Mouse (Mus musculus) intestine, postnatal 0 days (tissue): ENCODE measurements at regions not wholly inside any gene's neighbourhood (a gene's known extent, or its start where the extent isn't known, plus 50 kb on each side); places are given as distances from the start of the nearest gene placed in this dataset.

Experiments
- ATAC-seq: fragments of 200-750 bp; cut with Nextera tagmentation; 2 replicates; pipeline ENCODE4 v1.8.0; 2017; ENCODE audit warnings: mild to moderate bottlenecking, moderate TSS enrichment, moderate library complexity
- H3K27ac ChIP-seq: fragments of 300-500 bp; sonication (generic); 2 replicates; pipeline ENCODE4 v1.5.1; 2014; ENCODE audit warnings: mild to moderate bottlenecking, low read depth, low read length, moderate library complexity
- H3K27me3 ChIP-seq: fragments of 300-500 bp; sonication (generic); replicated peaks from 2 replicates; pipeline ENCODE4 v1.6.1; 2014; ENCODE audit warnings: low read length, mixed read lengths; ENCODE audit not compliant: control insufficient read depth, insufficient read depth
- H3K36me3 ChIP-seq: fragments of 300-500 bp; sonication (generic); 2 replicates; pipeline ENCODE4 v1.6.1; 2014; ENCODE audit warnings: mild to moderate bottlenecking, moderate library complexity; ENCODE audit not compliant: control insufficient read depth, insufficient read depth
- H3K4me1 ChIP-seq: fragments of 300-500 bp; sonication (generic); replicated peaks from 2 replicates; pipeline ENCODE4 v1.6.1; 2014; ENCODE audit warnings: antibody characterized with exemption, low read length, mixed read lengths; ENCODE audit not compliant: control insufficient read depth, insufficient read depth
- H3K4me2 ChIP-seq: fragments of 300-500 bp; sonication (generic); replicated peaks from 2 replicates; pipeline ENCODE4 v1.6.1; 2014; ENCODE audit warnings: low read depth, mild to moderate bottlenecking, moderate library complexity
- H3K4me3 ChIP-seq: fragments of 300-500 bp; sonication (generic); 2 replicates; pipeline ENCODE4 v1.5.1; 2014; ENCODE audit warnings: low read depth, low read length
- H3K9ac ChIP-seq: fragments of 300-500 bp; sonication (generic); 2 replicates; pipeline ENCODE4 v1.6.1; 2014; ENCODE audit warnings: mild to moderate bottlenecking, low read depth, low read length
- H3K9me3 ChIP-seq: fragments of 300-500 bp; sonication (generic); 2 replicates; pipeline ENCODE4 v1.6.1; 2016; ENCODE audit warnings: mixed run types; ENCODE audit not compliant: control insufficient read depth
- CTCF ChIP-seq: sonication (generic); IDR thresholded peaks from 2 replicates; pipeline ENCODE4 v1.5.1; 2016; ENCODE audit warnings: low read depth, mild to moderate bottlenecking, control low read depth, antibody characterized with exemption, moderate library complexity
- WGBS: fragments of 180-500 bp; shearing (Covaris S2); extraction: QIAGEN DNeasy Blood & Tissue Kit; methylation state at CpG from one replicate; pipeline ENCODE4 v1.1.7; 2014; 5-methylcytosine and 5-hydroxymethylcytosine counted together

DNA sequence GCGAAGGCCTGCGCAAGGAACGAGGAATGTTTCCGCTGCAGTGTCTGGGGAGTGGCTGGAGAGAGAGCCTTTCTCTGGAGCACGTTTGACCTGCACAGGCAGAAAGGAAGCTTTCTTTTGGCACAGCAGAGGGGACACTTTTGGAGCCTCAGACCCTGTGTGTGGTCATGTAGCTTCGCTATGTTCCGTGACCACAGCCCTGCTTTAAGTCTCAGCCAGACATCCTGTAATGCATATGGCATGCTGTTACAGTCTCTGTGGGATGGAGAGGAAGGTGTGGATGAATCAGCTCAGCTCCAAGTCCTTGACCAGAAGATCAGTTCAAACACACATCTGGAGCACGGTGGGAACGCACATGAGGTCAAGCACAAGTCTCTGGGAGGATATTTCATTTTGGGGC, 107.3 kb upstream of the Tnp1 start:
- H3K27me3 ChIP-seq: no peaks in the 10 kb centered on the region
- no peak overlapping the region for H3K4me2 ChIP-seq
- no peaks in the 10 kb centered on the region for H3K9me3 ChIP-seq
- TF ChIP-seq CTCF: no peak
- H3K9ac ChIP-seq: no peak overlapping the region
- no peak overlapping the region for H3K27ac ChIP-seq
- no peak overlapping the region for H3K4me3 ChIP-seq
- 0 out of 2 replicates have a peak, but pooled peaks cover 2% of the 10 kb centered on the region for H3K4me1 ChIP-seq
- no peaks in the 10 kb centered on the region for H3K36me3 ChIP-seq
- whole genome bisulfite sequencing: 86% methylated on average over 9 of the region's 9 CpGs
- ATAC-seq: no peak

DNA sequence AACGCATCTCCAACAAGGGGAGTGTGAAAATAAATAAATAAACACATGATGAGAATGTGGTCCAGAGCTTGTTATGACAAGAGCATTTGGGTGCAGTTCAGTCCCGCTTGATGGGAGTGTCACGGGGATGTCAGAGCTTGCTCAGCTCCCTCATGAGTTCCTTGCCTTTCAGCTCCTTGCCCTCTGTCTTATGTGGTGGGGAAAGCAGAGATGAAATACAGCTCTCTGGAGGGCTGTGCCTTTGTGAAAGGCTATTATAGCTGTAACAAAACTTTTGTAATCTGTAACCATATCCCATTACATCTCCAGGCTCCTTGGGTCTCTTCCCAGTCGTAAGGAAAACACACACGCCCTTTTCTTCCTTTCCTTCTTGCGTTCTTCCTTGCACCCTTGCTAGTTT, 103.0 kb upstream of the Tnp1 start:
- no peak for ATAC-seq
- H3K4me2 ChIP-seq: no peak overlapping the region
- H3K9me3 ChIP-seq: no peaks in the 10 kb centered on the region
- no peaks in the 10 kb centered on the region for H3K36me3 ChIP-seq
- TF ChIP-seq CTCF: no peak
- WGBS: 71% methylated on average over 6 of the region's 6 CpGs
- H3K4me3 ChIP-seq: no peak overlapping the region
- H3K9ac ChIP-seq: no peak overlapping the region
- no peak overlapping the region for H3K27ac ChIP-seq
- H3K27me3 ChIP-seq: no peaks in the 10 kb centered on the region
- no peaks in the 10 kb centered on the region for H3K4me1 ChIP-seq

DNA sequence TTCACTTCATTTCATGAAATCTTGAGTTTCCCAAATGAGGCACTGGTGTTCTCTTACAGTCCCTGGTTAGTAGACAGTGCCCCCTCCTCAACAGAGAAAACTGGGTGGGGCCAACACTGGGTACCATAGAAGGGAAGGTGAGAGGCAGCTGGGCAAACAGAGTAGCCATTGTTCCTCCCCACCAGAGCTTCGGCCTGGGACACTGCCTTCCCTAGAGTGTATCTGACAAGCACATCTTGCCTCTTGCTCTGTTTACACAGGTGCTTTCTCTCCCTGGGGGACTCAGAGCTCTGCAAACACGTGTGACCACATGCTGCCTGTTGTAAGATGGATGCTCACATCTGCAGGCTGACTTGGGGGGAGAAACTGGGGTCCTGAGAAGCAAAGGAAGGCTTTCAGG, 100.8 kb upstream of the Tnp1 start:
- no peaks in the 10 kb centered on the region for H3K9me3 ChIP-seq
- no peak; the same call in 1 of the 2 replicates for ATAC-seq
- H3K9ac ChIP-seq: no peak overlapping the region
- no peak overlapping the region for H3K4me3 ChIP-seq
- H3K27me3 ChIP-seq: no peaks in the 10 kb centered on the region
- H3K4me2 ChIP-seq: no peak overlapping the region
- TF ChIP-seq CTCF: no peak
- no peaks in the 10 kb centered on the region for H3K36me3 ChIP-seq
- 12% methylated on average over 2 of the region's 2 CpGs for WGBS
- no peaks in the 10 kb centered on the region for H3K4me1 ChIP-seq
- no peak overlapping the region for H3K27ac ChIP-seq

DNA sequence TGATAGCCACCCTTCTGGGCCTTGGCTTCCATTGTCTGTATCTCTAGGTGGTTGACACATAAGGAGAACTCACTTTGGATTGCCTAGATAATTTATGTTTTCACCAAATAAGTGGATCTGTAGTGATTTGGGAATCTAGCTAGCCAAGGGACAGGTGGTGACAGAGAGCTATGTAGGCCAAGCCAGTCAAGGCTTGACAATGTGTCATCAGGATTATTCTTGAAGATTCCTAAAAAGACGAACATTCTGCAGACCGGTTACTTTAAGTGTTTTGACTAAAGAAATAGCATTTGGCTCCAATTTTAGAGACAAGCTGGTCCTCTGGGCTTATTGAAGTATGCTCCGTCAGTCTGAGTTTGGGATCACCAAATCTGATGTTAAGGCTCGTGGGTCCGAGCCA, 100.1 kb upstream of the Tnp1 start:
- Histone ChIP-seq H3K27me3 (no peaks in the 10 kb centered on the region), H3K9ac (no peak overlapping the region), H3K27ac (no peak overlapping the region), H3K9me3 (no peaks in the 10 kb centered on the region), H3K36me3 (no peaks in the 10 kb centered on the region), H3K4me3 (no peak overlapping the region), H3K4me1 (no peaks in the 10 kb centered on the region), H3K4me2 (no peak overlapping the region)
- WGBS: 92% methylated on average over 5 of the region's 5 CpGs
- no peak for ATAC-seq
- TF ChIP-seq CTCF: no peak

DNA sequence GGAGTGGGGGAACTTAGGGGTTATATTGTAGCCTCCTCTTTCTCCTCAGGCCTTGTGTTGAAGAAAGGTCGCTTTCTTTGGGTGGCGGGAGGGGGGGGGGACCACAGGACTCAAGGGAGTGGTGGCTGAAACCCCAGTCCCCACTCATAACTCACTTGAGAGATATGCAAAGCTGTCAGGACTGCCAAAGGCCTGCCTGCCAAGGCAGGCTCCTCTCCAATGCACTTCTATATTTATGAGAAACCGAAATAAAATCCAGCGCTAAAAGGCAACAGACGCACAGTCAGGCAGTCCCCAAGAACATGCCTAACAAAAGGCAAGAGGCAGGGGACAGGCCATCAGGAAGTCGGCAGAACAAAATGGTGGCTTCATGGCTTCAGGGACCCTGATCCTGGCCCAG, 97.4 kb upstream of the Tnp1 start:
- no peak overlapping the region for H3K27ac ChIP-seq
- H3K36me3 ChIP-seq: no peaks in the 10 kb centered on the region
- TF ChIP-seq CTCF: no peak
- H3K9ac ChIP-seq: no peak overlapping the region
- no peak overlapping the region for H3K4me2 ChIP-seq
- no peaks in the 10 kb centered on the region for H3K27me3 ChIP-seq
- WGBS: 76% methylated on average over 6 of the region's 6 CpGs
- no peaks in the 10 kb centered on the region for H3K9me3 ChIP-seq
- no peak for ATAC-seq
- H3K4me1 ChIP-seq: no peaks in the 10 kb centered on the region
- H3K4me3 ChIP-seq: no peak overlapping the region

DNA sequence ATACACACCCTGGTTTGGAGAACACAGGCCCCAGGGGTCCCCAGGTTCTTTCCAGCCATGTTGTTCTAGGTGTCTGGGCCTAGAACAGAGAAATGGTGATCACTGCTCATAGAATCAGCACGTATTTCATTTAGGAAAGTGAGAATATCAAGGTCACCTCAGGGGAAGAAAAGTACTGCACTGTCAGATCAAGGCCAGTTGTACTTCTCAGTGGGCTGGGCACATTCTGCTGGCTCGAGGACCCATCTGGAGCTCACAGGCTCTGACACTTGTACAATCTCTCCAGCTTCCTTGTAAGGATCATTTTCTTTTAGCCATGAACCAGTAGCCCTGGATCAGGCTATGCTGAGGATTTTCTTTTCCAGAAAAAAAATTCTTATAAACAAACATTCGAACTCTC, 97.0 kb upstream of the Tnp1 start:
- ATAC-seq: no peak
- TF ChIP-seq CTCF: no peak

DNA sequence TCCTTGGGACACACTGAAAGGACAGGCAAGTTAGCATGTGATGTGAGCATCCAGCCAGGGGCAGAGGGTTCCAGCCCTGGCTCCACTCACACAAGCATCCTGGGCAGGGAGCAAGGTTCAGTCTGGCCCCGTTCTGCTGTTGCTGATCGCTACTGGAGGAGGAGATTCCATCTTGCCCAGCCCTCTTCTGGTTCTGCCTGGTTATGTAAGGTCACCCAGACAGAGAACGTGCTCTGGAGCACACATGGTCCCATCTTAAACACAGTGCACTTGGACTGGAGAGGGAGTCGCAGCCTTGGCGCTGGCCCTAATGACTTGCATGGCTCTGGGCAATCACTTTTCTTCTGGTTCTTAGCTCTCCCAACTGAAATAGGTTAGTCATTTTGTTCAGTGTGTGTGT, 96.2 kb upstream of the Tnp1 start:
- 90% methylated on average over 5 of the region's 5 CpGs for WGBS
- H3K4me3 ChIP-seq: no peak overlapping the region
- ATAC-seq: no peak
- no peak overlapping the region for H3K9ac ChIP-seq
- H3K27ac ChIP-seq: no peak overlapping the region
- H3K27me3 ChIP-seq: no peaks in the 10 kb centered on the region
- no peaks in the 10 kb centered on the region for H3K36me3 ChIP-seq
- no peak for TF ChIP-seq CTCF
- no peak overlapping the region for H3K4me2 ChIP-seq
- H3K9me3 ChIP-seq: no peaks in the 10 kb centered on the region
- no peaks in the 10 kb centered on the region for H3K4me1 ChIP-seq

More for the DNA sequence above, 97.0 kb upstream of the Tnp1 start:
- Histone ChIP-seq H3K4me1 (no peaks in the 10 kb centered on the region), H3K9me3 (no peaks in the 10 kb centered on the region), H3K27me3 (no peaks in the 10 kb centered on the region), H3K4me2 (no peak overlapping the region), H3K27ac (no peak overlapping the region), H3K9ac (no peak overlapping the region), H3K4me3 (no peak overlapping the region), H3K36me3 (no peaks in the 10 kb centered on the region)
- WGBS: 70% methylated on average over 3 of the region's 3 CpGs
